Mouse (Mus musculus) neural tube, embryonic 13.5 days (tissue): ENCODE results near the gene Gpd1. TPM values are rescaled to one million over a fixed set of nuclear protein-coding genes. Genes with fewer than 3 reads are reported as not detected.
"Not testable (repeated sequence)": the region's sequence is repeated elsewhere in the genome, so short reads cannot be mapped to it uniquely, and the experiment has no call there.

Experiments
- ATAC-seq: fragments of 200-750 bp; cut with Nextera tagmentation; 2 replicates; pipeline ENCODE4 v1.8.0; 2017; ENCODE audit warnings: low read depth, mild to moderate bottlenecking, moderate TSS enrichment, moderate library complexity
- H3K27ac ChIP-seq: fragments of 300-500 bp; sonication (generic); replicated peaks from 2 replicates; pipeline ENCODE4 v1.5.1; 2015; ENCODE audit warnings: moderate library complexity, mild to moderate bottlenecking, inconsistent platforms
- H3K27me3 ChIP-seq: fragments of 300-500 bp; sonication (generic); 2 replicates; pipeline ENCODE4 v1.6.1; 2015; ENCODE audit warnings: mild to moderate bottlenecking, inconsistent platforms
- H3K36me3 ChIP-seq: fragments of 300-500 bp; sonication (generic); 2 replicates; pipeline ENCODE4 v1.6.1; 2015; ENCODE audit warnings: mild to moderate bottlenecking, inconsistent platforms
- H3K4me1 ChIP-seq: fragments of 300-500 bp; sonication (generic); replicated peaks from 2 replicates; pipeline ENCODE4 v1.6.1; 2015; ENCODE audit warnings: inconsistent platforms
- H3K4me2 ChIP-seq: fragments of 300-500 bp; sonication (generic); 2 replicates; pipeline ENCODE4 v1.6.1; 2015; ENCODE audit warnings: inconsistent platforms, mild to moderate bottlenecking, moderate library complexity
- H3K4me3 ChIP-seq: fragments of 300-500 bp; sonication (generic); 2 replicates; pipeline ENCODE4 v1.5.1; 2015; ENCODE audit warnings: mild to moderate bottlenecking, inconsistent platforms
- H3K9ac ChIP-seq: fragments of 300-500 bp; sonication (generic); 2 replicates; pipeline ENCODE4 v1.6.1; 2015; ENCODE audit warnings: moderate library complexity, mild to moderate bottlenecking, inconsistent platforms
- H3K9me3 ChIP-seq: fragments of 300-500 bp; sonication (generic); 2 replicates; pipeline ENCODE4 v1.6.1; 2016; ENCODE audit warnings: inconsistent platforms
- WGBS: fragments of 180-500 bp; shearing (Covaris S2); methylation state at CpG from one replicate; pipeline ENCODE4 v1.1.7; 2015; 5-methylcytosine and 5-hydroxymethylcytosine counted together
- polyA plus RNA-seq: library from polyadenylated mRNA; unstranded; fragments of >200 nt; fragmentation: Nextera tagmentation; extraction: Ambion mirVana; gene quantifications from 2 replicates; pipeline ENCODE4 v1.2.1, GENCODE M21; 2015

The Gpd1 gene
- polyA plus RNA-seq, 1 experiment from 2014 or later = 1.8 TPM

GRCm38 (mm10) chr15:99679008-99679407, 38.3 kb upstream of the Gpd1 start:
- no peak for ATAC-seq
- WGBS = 65% methylated on average over 7 of the region's 7 CpGs

GRCm38 (mm10) chr15:99682880-99683279, 34.4 kb upstream of the Gpd1 start:
- no peak overlapping the region for H3K4me3 ChIP-seq
- H3K27ac ChIP-seq = no peak overlapping the region
- H3K36me3 ChIP-seq = peaks cover 59% of the 10 kb centered on the region
- ATAC-seq = no peak
- no peaks in the 10 kb centered on the region for H3K9me3 ChIP-seq
- 91% methylated on average over 7 of the region's 7 CpGs for WGBS
- H3K9ac ChIP-seq = no peak overlapping the region
- no peaks in the 10 kb centered on the region for H3K27me3 ChIP-seq
- H3K4me2 ChIP-seq = no peak overlapping the region
- peaks cover 17% of the 10 kb centered on the region for H3K4me1 ChIP-seq

More at GRCm38 (mm10) chr15:99679008-99679407, 38.3 kb upstream of the Gpd1 start:
- no peaks in the 10 kb centered on the region for H3K27me3 ChIP-seq
- peak overlapping the region; percentile 19; the same call in 1 of the 2 replicates for H3K27ac ChIP-seq
- H3K36me3 ChIP-seq = peaks cover 34% of the 10 kb centered on the region
- H3K4me1 ChIP-seq = peaks cover 55% of the 10 kb centered on the region
- H3K4me2 ChIP-seq = peak overlapping the region; percentile 31
- no peaks in the 10 kb centered on the region for H3K9me3 ChIP-seq
- H3K9ac ChIP-seq = peak overlapping the region; percentile 9; the same call in 1 of the 2 replicates
- no peak overlapping the region for H3K4me3 ChIP-seq

GRCm38 (mm10) chr15:99684156-99684555, 33.2 kb upstream of the Gpd1 start:
- Histone ChIP-seq H3K9ac (no peak overlapping the region), H3K4me1 (peaks cover 15% of the 10 kb centered on the region), H3K36me3 (peaks cover 59% of the 10 kb centered on the region), H3K27me3 (no peaks in the 10 kb centered on the region), H3K4me2 (no peak overlapping the region), H3K4me3 (no peak overlapping the region), H3K9me3 (no peaks in the 10 kb centered on the region), H3K27ac (no peak overlapping the region)
- ATAC-seq = no peak
- 94% methylated on average over 5 of the region's 5 CpGs for WGBS

GRCm38 (mm10) chr15:99688712-99689111, 28.6 kb upstream of the Gpd1 start:
- Histone ChIP-seq H3K4me3 (no peak overlapping the region), H3K4me2 (no peak overlapping the region), H3K36me3 (peaks cover 42% of the 10 kb centered on the region), H3K4me1 (peaks cover 45% of the 10 kb centered on the region), H3K27ac (no peak overlapping the region), H3K9me3 (no peaks in the 10 kb centered on the region), H3K27me3 (no peaks in the 10 kb centered on the region), H3K9ac (peak overlapping the region; percentile 12; the same call in 1 of the 2 replicates)
- WGBS = 5% methylated on average over 4 of the region's 4 CpGs
- ATAC-seq = peak; percentile 51

- Histone ChIP-seq H3K36me3 (peaks cover 42% of the 10 kb centered on the region), H3K4me1 (peaks cover 60% of the 10 kb centered on the region), H3K9me3 (no peaks in the 10 kb centered on the region), H3K27me3 (no peaks in the 10 kb centered on the region), H3K4me3 (no peak overlapping the region), H3K4me2 (no peak overlapping the region), H3K9ac (peak overlapping the region; percentile 43; the same call in 1 of the 2 replicates), H3K27ac (peak overlapping the region; percentile 77)
- no peak for ATAC-seq
- 33% methylated on average over 4 of the region's 4 CpGs for WGBS
Measured at GRCm38 (mm10) chr15:99690924-99691323, 26.4 kb upstream of the Gpd1 start.

GRCm38 (mm10) chr15:99691976-99692375, 25.3 kb upstream of the Gpd1 start:
- no peaks in the 10 kb centered on the region for H3K9me3 ChIP-seq
- H3K27me3 ChIP-seq = no peaks in the 10 kb centered on the region
- H3K27ac ChIP-seq = peak overlapping the region; percentile 77
- H3K36me3 ChIP-seq = peaks cover 43% of the 10 kb centered on the region
- 43% methylated on average over 9 of the region's 9 CpGs for WGBS
- 0 out of 2 replicates have a peak, but pooled peaks have one; percentile 24 for ATAC-seq
- peaks cover 60% of the 10 kb centered on the region for H3K4me1 ChIP-seq
- peak overlapping the region; percentile 26; the same call in 1 of the 2 replicates for H3K4me2 ChIP-seq
- peak overlapping the region; percentile 43 for H3K9ac ChIP-seq
- no peak overlapping the region for H3K4me3 ChIP-seq

GRCm38 (mm10) chr15:99697309-99697708, 20.0 kb upstream of the Gpd1 start:
- no peak overlapping the region for H3K27ac ChIP-seq
- ATAC-seq = no peak
- H3K4me2 ChIP-seq = no peak overlapping the region
- WGBS = 27% methylated on average over 2 of the region's 2 CpGs
- H3K4me1 ChIP-seq = peaks cover 33% of the 10 kb centered on the region
- no peaks in the 10 kb centered on the region for H3K9me3 ChIP-seq
- H3K9ac ChIP-seq = no peak overlapping the region
- H3K36me3 ChIP-seq = peaks cover 75% of the 10 kb centered on the region
- H3K27me3 ChIP-seq = no peaks in the 10 kb centered on the region
- H3K4me3 ChIP-seq = no peak overlapping the region

GRCm38 (mm10) chr15:99698533-99699085, 18.7 kb upstream of the Gpd1 start:
- 32% methylated on average over 20 of the region's 20 CpGs for WGBS
- no peaks in the 10 kb centered on the region for H3K27me3 ChIP-seq
- H3K27ac ChIP-seq = peak overlapping the region; percentile 34; the same call in 1 of the 2 replicates
- H3K9me3 ChIP-seq = no peaks in the 10 kb centered on the region
- no peak overlapping the region for H3K4me3 ChIP-seq
- peaks cover 69% of the 10 kb centered on the region for H3K36me3 ChIP-seq
- no peak overlapping the region for H3K9ac ChIP-seq
- H3K4me2 ChIP-seq = no peak overlapping the region
- no peak for ATAC-seq
- peaks cover 33% of the 10 kb centered on the region for H3K4me1 ChIP-seq

GRCm38 (mm10) chr15:99699715-99700114, 17.6 kb upstream of the Gpd1 start:
- H3K4me3 ChIP-seq = no peak overlapping the region
- peaks cover 33% of the 10 kb centered on the region for H3K4me1 ChIP-seq
- peak overlapping the region; percentile 22; the same call in 1 of the 2 replicates for H3K9ac ChIP-seq
- 59% methylated on average over 10 of the region's 10 CpGs for WGBS
- H3K36me3 ChIP-seq = peaks cover 71% of the 10 kb centered on the region
- H3K4me2 ChIP-seq = no peak overlapping the region
- no peaks in the 10 kb centered on the region for H3K9me3 ChIP-seq
- no peak overlapping the region for H3K27ac ChIP-seq
- no peak for ATAC-seq
- no peaks in the 10 kb centered on the region for H3K27me3 ChIP-seq

- 0 out of 2 replicates have a peak overlapping the region, but pooled peaks have one; percentile 23 for H3K27ac ChIP-seq
- 84% methylated on average over 18 of the region's 18 CpGs for WGBS
- peaks cover 69% of the 10 kb centered on the region for H3K36me3 ChIP-seq
- H3K9ac ChIP-seq = peak overlapping the region; percentile 22; the same call in 1 of the 2 replicates
- no peak for ATAC-seq
- peaks cover 33% of the 10 kb centered on the region for H3K4me1 ChIP-seq
- H3K27me3 ChIP-seq = no peaks in the 10 kb centered on the region
- H3K4me2 ChIP-seq = no peak overlapping the region
- no peaks in the 10 kb centered on the region for H3K9me3 ChIP-seq
- H3K4me3 ChIP-seq = no peak overlapping the region
Measured at GRCm38 (mm10) chr15:99700219-99701106, 16.9 kb upstream of the Gpd1 start.

- H3K9me3 ChIP-seq, ATAC-seq, H3K27me3 ChIP-seq: not testable (repeated sequence)
- Histone ChIP-seq H3K4me2 (peak overlapping the region; percentile 99), H3K36me3 (peaks cover 66% of the 10 kb centered on the region), H3K4me3 (peak overlapping the region; percentile 78), H3K27ac (peak overlapping the region; percentile 99), H3K4me1 (peaks cover 40% of the 10 kb centered on the region), H3K9ac (peak overlapping the region; percentile 97; the same call in 1 of the 2 replicates)
- 44% methylated on average over 16 of the region's 16 CpGs for WGBS
Measured at GRCm38 (mm10) chr15:99701640-99701998, 15.7 kb upstream of the Gpd1 start.
